Mouse (Mus musculus): Measurements from ENCODE around the gene Slc16a2.

DNA sequence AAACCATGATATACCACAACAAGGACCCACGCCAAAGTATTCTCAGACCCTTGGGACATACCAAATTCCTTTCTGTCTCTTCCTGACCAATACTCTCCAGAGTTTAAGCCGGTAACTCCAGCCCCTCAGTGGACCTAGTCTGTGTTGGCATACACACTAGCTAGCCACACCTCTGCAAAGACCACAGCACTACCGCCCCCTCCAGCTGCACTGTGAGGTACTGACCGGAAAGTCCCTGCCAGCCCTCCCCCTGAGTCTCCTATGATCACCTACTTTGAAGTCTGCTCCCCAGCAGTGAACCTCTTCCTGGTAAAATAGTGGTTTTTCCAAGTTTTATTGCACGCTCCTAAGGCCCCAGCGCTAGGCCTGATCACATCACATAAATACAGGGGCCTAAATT, 2.5 kb downstream of the Slc16a2 start:
- no peak for TF ChIP-seq CTCF (IDR thresholded peaks at IDR 0.05; ENCODE audit: borderline replicate concordance, extremely low read depth, insufficient read depth, insufficient read length)
- no peak for TF ChIP-seq POLR2A (IDR thresholded peaks at IDR 0.05; ENCODE audit: borderline replicate concordance, extremely low read depth, insufficient read depth, insufficient read length, poor library complexity, severe bottlenecking)

Data from brain, embryonic 14.5 days (tissue).